Mouse (Mus musculus): ENCODE data around the gene Filip1.

DNA sequence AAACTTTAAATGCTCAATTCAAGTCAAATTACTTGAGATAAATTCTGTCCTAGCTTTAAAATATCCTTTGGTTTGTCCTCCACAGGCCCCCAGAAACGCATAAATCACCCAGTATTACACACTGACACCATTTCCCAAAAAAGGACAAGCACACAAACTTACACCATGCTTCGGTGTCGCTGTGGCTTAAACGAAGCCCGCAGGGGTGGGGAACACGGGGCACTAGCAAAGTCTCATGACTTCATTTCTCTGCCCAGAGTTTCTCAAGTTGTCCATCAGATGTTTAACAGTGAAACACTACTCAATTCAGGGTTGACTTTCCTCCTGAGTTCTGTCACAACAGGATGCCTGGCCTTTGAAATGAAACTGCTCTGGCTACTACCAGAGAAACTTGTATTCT lies 41.0 kb downstream of the Filip1 start:
- TF ChIP-seq CTCF (conservative IDR thresholded peaks at IDR 0.05; ENCODE audit: low read length) (no peak), POU5F1 (IDR thresholded peaks at IDR 0.05; ENCODE audit: borderline replicate concordance, low read length) (no peak)
